Mouse (Mus musculus): ENCODE data around the gene Agbl5.

The Agbl5 gene

GRCm38 (mm10) chr5:30954065-30954464, 65.6 kb downstream of the Agbl5 start:
- no peak for DNase-seq (ENCODE audit: low spot score)

DNA sequence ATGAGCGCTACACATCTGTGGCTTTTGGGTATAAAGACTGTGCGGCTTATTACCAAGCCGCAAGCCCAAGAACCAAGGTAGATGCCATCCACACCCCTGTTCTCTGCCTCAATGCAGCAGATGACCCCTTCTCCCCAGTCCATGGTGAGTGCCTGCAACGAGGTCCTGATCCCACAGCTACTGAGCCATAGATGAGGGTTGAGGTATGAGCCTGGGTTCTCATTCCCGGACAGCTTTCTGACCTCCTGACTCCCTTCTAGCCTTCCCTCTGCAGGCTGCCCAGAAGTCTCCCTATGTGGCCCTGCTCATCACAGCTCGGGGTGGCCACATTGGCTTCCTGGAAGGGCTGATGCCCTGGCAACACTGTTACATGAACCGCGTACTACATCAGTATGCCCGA, 66.1 kb downstream of the Agbl5 start:
- DNase-seq (ENCODE audit: low spot score): no peak

GRCm38 (mm10) chr5:30955751-30956150, 67.3 kb downstream of the Agbl5 start:
- no peak for DNase-seq (ENCODE audit: low spot score)

Measured in T-cell, adult 2 months (primary cell).